Mouse (Mus musculus) small intestine, adult 2 months (tissue): ENCODE measurements around the gene Ccdc163.

Source experiments
- CTCF ChIP-seq: fragments of 200-500 bp; IDR thresholded peaks from 2 replicates; pipeline ENCODE4 v1.5.1; 2012; ENCODE audit warnings: low read depth, mild to moderate bottlenecking, control low read depth, inconsistent platforms, low read length, moderate library complexity, mixed read lengths; ENCODE audit not compliant: insufficient replicate concordance, insufficient read length; ENCODE audit errors: extremely low read depth
- POLR2A ChIP-seq: fragments of 200-500 bp; IDR thresholded peaks from 2 replicates; pipeline ENCODE4 v1.6.1; 2012; ENCODE audit warnings: low read depth, mild to moderate bottlenecking, control low read depth, inconsistent platforms, low read length, moderate library complexity

- TF ChIP-seq CTCF (no peak), POLR2A (no peak)
These were observed 4.2 kb downstream of the Ccdc163 start for GRCm38 (mm10) chr4:116712536-116712935.
